Mouse (Mus musculus): ENCODE data around the gene Pgpep1.

Pgpep1 gene

GRCm38 (mm10) chr8:70689892-70690390 lies 29.8 kb upstream of the Pgpep1 start:
- DNase-seq, result no peak

GRCm38 (mm10) chr8:70688136-70688535 lies 27.9 kb upstream of the Pgpep1 start:
- no peak for DNase-seq

GRCm38 (mm10) chr8:70687576-70687975 lies 27.4 kb upstream of the Pgpep1 start:
- DNase-seq, result no peak

GRCm38 (mm10) chr8:70684291-70684690 lies 24.1 kb upstream of the Pgpep1 start:
- no peak for DNase-seq

- DNase-seq, result no peak
These were observed 22.5 kb upstream of the Pgpep1 start for GRCm38 (mm10) chr8:70682692-70683091.

- DNase-seq, result no peak
These were observed 22.0 kb upstream of the Pgpep1 start for GRCm38 (mm10) chr8:70682193-70682592.

GRCm38 (mm10) chr8:70681410-70681809 lies 21.2 kb upstream of the Pgpep1 start:
- no peak for DNase-seq

- no peak for DNase-seq
These were observed 19.9 kb upstream of the Pgpep1 start for GRCm38 (mm10) chr8:70680039-70680438.

GRCm38 (mm10) chr8:70679404-70679803 lies 19.2 kb upstream of the Pgpep1 start:
- DNase-seq, result no peak

GRCm38 (mm10) chr8:70678679-70679078 lies 18.5 kb upstream of the Pgpep1 start:
- DNase-seq, result no peak

GRCm38 (mm10) chr8:70677451-70678080 lies 17.4 kb upstream of the Pgpep1 start:
- no peak for DNase-seq

- no peak for DNase-seq
These were observed 15.1 kb upstream of the Pgpep1 start for GRCm38 (mm10) chr8:70675336-70675735.

GRCm38 (mm10) chr8:70674716-70675115 lies 14.5 kb upstream of the Pgpep1 start:
- DNase-seq, result peak; percentile 68

- no peak for DNase-seq
These were observed 13.9 kb upstream of the Pgpep1 start for GRCm38 (mm10) chr8:70674109-70674508.

- DNase-seq, result peak; percentile 100
These were observed 13.1 kb upstream of the Pgpep1 start, which contains the start of gene Lsm4 for GRCm38 (mm10) chr8:70673079-70673856. Gene Lsm4 (plus strand): TSS chr8:70673248.

- DNase-seq, result no peak
These were observed 12.3 kb upstream of the Pgpep1 start for GRCm38 (mm10) chr8:70672325-70673078.

GRCm38 (mm10) chr8:70671615-70672324 lies 11.6 kb upstream of the Pgpep1 start:
- no peak for DNase-seq

GRCm38 (mm10) chr8:70667071-70667470 lies 6.9 kb upstream of the Pgpep1 start:
- peak; percentile 49 for DNase-seq

GRCm38 (mm10) chr8:70665599-70665998 lies 5.4 kb upstream of the Pgpep1 start:
- no peak for DNase-seq

GRCm38 (mm10) chr8:70664631-70665030 lies 4.4 kb upstream of the Pgpep1 start:
- DNase-seq, result no peak

- no peak for DNase-seq
These were observed 3.5 kb upstream of the Pgpep1 start for GRCm38 (mm10) chr8:70663691-70664090.

- DNase-seq, result peak; percentile 95
These were observed 450 bp downstream of the Pgpep1 start for GRCm38 (mm10) chr8:70659604-70660272.

Measured in retina, postnatal 1 day (tissue).